12 mouse cellular contexts compared by ENCODE assay signal in genomic region chr9:10569830-10570229, GRCm38 (mm10).
DNase-seq lines count a peak whose midpoint lies in the region; ATAC-seq and TF ChIP-seq lines count a peak whose summit lies in the region.
"Had no signal": no experiment of that assay in that cellular context is flagged by ENCODE, and none has a peak within 500 bp of the region (broad histone marks: within the 10 kb centered on the region; RNA-seq: fewer than 3 reads in every experiment).

No protein-coding gene starts in this region.

- peak; percentile 51 for DNase-seq in forebrain, embryonic 11.5 days (ENCODE audit: low spot score)
- DNase-seq in kidney, postnatal 10 days, result peak; percentile 31
- no peak for DNase-seq in kidney, adult 2 months
- peak; percentile 52 for DNase-seq in MEL (ENCODE audit: low read depth, low spot score)
- peak; percentile 35 for DNase-seq in forelimb bud, embryonic 11.5 days (ENCODE audit: low read depth, low spot score)
- no peak for DNase-seq in layer of hippocampus, adult 11-12 months (ENCODE audit: low spot score)
- no peak for DNase-seq in left cerebral cortex, adult 8-10 months (ENCODE audit: low spot score in 2 of 2)
- DNase-seq: cerebellum, adult 11-12 months; liver, postnatal 0 days had no signal

- no peak for ATAC-seq in forebrain, embryonic 11.5 days (replicated peaks; ENCODE audit: low FRiP score)
- ATAC-seq in forebrain, embryonic 13.5 days, result no peak
- ATAC-seq: forebrain, embryonic 14.5 days; liver, postnatal 0 days had no signal

- no peaks in the 10 kb centered on the region for H3K36me3 ChIP-seq in forebrain, embryonic 11.5 days (ENCODE audit: control insufficient read depth, insufficient read depth, low read length)
- H3K36me3 ChIP-seq in forebrain, embryonic 13.5 days (ENCODE audit: poor library complexity, severe bottlenecking), result no peaks in the 10 kb centered on the region
- H3K36me3 ChIP-seq in kidney, adult 2 months (ENCODE audit: control insufficient read depth, insufficient read depth, low read length), result no peaks in the 10 kb centered on the region
- H3K36me3 ChIP-seq in MEL (ENCODE audit: control insufficient read depth in 1 of 2, insufficient read depth in 2 of 2, low read length in 2 of 2), result no peaks in the 10 kb centered on the region
- H3K36me3 ChIP-seq: embryonic facial prominence, embryonic 12.5 days had no signal

- TF ChIP-seq CTCF in kidney, adult 2 months (conservative IDR thresholded peaks at IDR 0.05; ENCODE audit: insufficient read depth, insufficient read length, low read depth, low read length), result no peak
- TF ChIP-seq CTCF in MEL (IDR thresholded peaks at IDR 0.05 in 2 of 3, conservative IDR thresholded peaks at IDR 0.05 in 1 of 3; ENCODE audit: control insufficient read depth in 1 of 3, insufficient read depth in 1 of 3, low read depth in 2 of 3, low read length in 3 of 3, poor library complexity in 1 of 3, severe bottlenecking in 1 of 3), result no peak

- no peak for TF ChIP-seq EP300 in MEL (IDR thresholded peaks at IDR 0.05; ENCODE audit: low read depth in 1 of 2, low read length in 2 of 2)

- H3K79me2 ChIP-seq in MEL (ENCODE audit: control insufficient read depth, insufficient read depth, low read length, poor library complexity), result no peaks in the 10 kb centered on the region

- TF ChIP-seq RAD21 in MEL (IDR thresholded peaks at IDR 0.05; ENCODE audit: low read depth, low read length), result no peak

- H3K4me2 ChIP-seq in forebrain, embryonic 11.5 days (ENCODE audit: low read depth, low read length, severe bottlenecking), result no peak overlapping the region
- no peak overlapping the region for H3K4me2 ChIP-seq in forebrain, embryonic 13.5 days
- H3K4me2 ChIP-seq: embryonic facial prominence, embryonic 12.5 days had no signal

- H3K4me1 ChIP-seq in forebrain, embryonic 11.5 days (replicated peaks; ENCODE audit: control insufficient read depth, insufficient read depth, low read length), result no peaks in the 10 kb centered on the region
- no peaks in the 10 kb centered on the region; the same call in 1 of the 2 replicates for H3K4me1 ChIP-seq in forebrain, embryonic 13.5 days
- no peaks in the 10 kb centered on the region for H3K4me1 ChIP-seq in kidney, adult 2 months (ENCODE audit: control insufficient read depth, insufficient read depth, low read length)
- H3K4me1 ChIP-seq in MEL (ENCODE audit: control insufficient read depth in 1 of 2, insufficient read depth in 2 of 2, low read length in 2 of 2), result no peaks in the 10 kb centered on the region
- H3K4me1 ChIP-seq: embryonic facial prominence, embryonic 12.5 days had no signal

- H3K27ac ChIP-seq in forebrain, embryonic 11.5 days (ENCODE audit: low read depth, low read length), result no peak overlapping the region
- no peak overlapping the region for H3K27ac ChIP-seq in forebrain, embryonic 13.5 days
- H3K27ac ChIP-seq in kidney, adult 2 months (ENCODE audit: insufficient read depth, low read depth, low read length), result no peak overlapping the region
- no peak overlapping the region for H3K27ac ChIP-seq in MEL (ENCODE audit: control insufficient read depth, low read depth, low read length)
- H3K27ac ChIP-seq: embryonic facial prominence, embryonic 12.5 days had no signal

- no peaks in the 10 kb centered on the region for H3K27me3 ChIP-seq in forebrain, embryonic 11.5 days (ENCODE audit: control insufficient read depth, insufficient read depth, low read length)
- H3K27me3 ChIP-seq in forebrain, embryonic 13.5 days, result no peaks in the 10 kb centered on the region
- no peaks in the 10 kb centered on the region for H3K27me3 ChIP-seq in kidney, adult 2 months (replicated peaks; ENCODE audit: control insufficient read depth, insufficient read depth, low read length)
- peaks cover 0 to 3% of the 10 kb centered on the region in 2 experiments; a peak in 1 of 4 replicates for H3K27me3 ChIP-seq in MEL (ENCODE audit: control insufficient read depth in 1 of 2, insufficient read depth in 2 of 2, low read length in 2 of 2)
- H3K27me3 ChIP-seq: embryonic facial prominence, embryonic 12.5 days had no signal

- no peak for TF ChIP-seq POLR2A in kidney, adult 2 months (IDR thresholded peaks at IDR 0.05; ENCODE audit: low read depth, low read length)
- no peak for TF ChIP-seq POLR2A in MEL (IDR thresholded peaks at IDR 0.05; ENCODE audit: control insufficient read depth in 1 of 2, insufficient read depth in 1 of 2, low read depth in 1 of 2, low read length in 2 of 2, poor library complexity in 1 of 2)

- H3K9ac ChIP-seq in forebrain, embryonic 11.5 days (ENCODE audit: low read length), result no peak overlapping the region
- no peak overlapping the region for H3K9ac ChIP-seq in forebrain, embryonic 13.5 days
- no peak overlapping the region for H3K9ac ChIP-seq in MEL (ENCODE audit: control insufficient read depth, low read depth, low read length, poor library complexity, severe bottlenecking)
- H3K9ac ChIP-seq: embryonic facial prominence, embryonic 12.5 days; liver, postnatal 0 days had no signal

- H3K4me3 ChIP-seq in forebrain, embryonic 11.5 days (ENCODE audit: low read depth, low read length), result no peak overlapping the region
- no peak overlapping the region for H3K4me3 ChIP-seq in forebrain, embryonic 13.5 days
- no peak overlapping the region for H3K4me3 ChIP-seq in kidney, adult 2 months (ENCODE audit: insufficient read depth, low read depth, low read length)
- H3K4me3 ChIP-seq in MEL (ENCODE audit: control insufficient read depth in 1 of 2, insufficient read depth in 1 of 2, low read depth in 2 of 2, low read length in 2 of 2), result no peak overlapping the region
- H3K4me3 ChIP-seq: embryonic facial prominence, embryonic 12.5 days had no signal

- no peaks in the 10 kb centered on the region for H3K9me3 ChIP-seq in forebrain, embryonic 11.5 days (ENCODE audit: control insufficient read depth, low read length)
- no peaks in the 10 kb centered on the region for H3K9me3 ChIP-seq in forebrain, embryonic 13.5 days (replicated peaks)
- no peaks in the 10 kb centered on the region for H3K9me3 ChIP-seq in MEL (replicated peaks; ENCODE audit: insufficient read depth, low read length)
- H3K9me3 ChIP-seq: embryonic facial prominence, embryonic 12.5 days had no signal

TF ChIP-seq in MEL, 35 proteins besides CTCF, POLR2A, EP300 and RAD21:
- TF ChIP-seq SIN3A (IDR thresholded peaks at IDR 0.05; ENCODE audit: low read length) (peak; percentile 48; the same call in 1 of the 2 replicates), MAFK (IDR thresholded peaks at IDR 0.05; ENCODE audit: borderline replicate concordance, low read depth, low read length) (no peak)

Comparison
In these comparisons a context has a peak if more than half of its experiments do, and no peak if none do; other contexts are left out.
1. DNase-seq: peak in forebrain, embryonic 11.5 days (single experiment), kidney, postnatal 10 days (single experiment), MEL (single experiment) and forelimb bud, embryonic 11.5 days (single experiment); none in kidney, adult 2 months (single experiment), layer of hippocampus, adult 11-12 months (single experiment) and left cerebral cortex, adult 8-10 months (0 of 2).